In genomic region chr12:72767809-72768208, GRCm38 (mm10) we compare ENCODE assay signal across 27 mouse cellular contexts. TPM values are rescaled to one million over a fixed set of nuclear protein-coding genes. Genes with fewer than 3 reads are reported as not detected.
DNase-seq lines count a peak whose midpoint lies in the region; ATAC-seq and TF ChIP-seq lines count a peak whose summit lies in the region.
"Had no signal": no experiment of that assay in that cellular context is flagged by ENCODE, and none has a peak within 500 bp of the region (broad histone marks: within the 10 kb centered on the region; RNA-seq: fewer than 3 reads in every experiment).

No protein-coding gene starts in this region.

- DNase-seq in liver, embryonic 11.5 days (ENCODE audit: low spot score), result no peak
- DNase-seq in Muller cell, postnatal 12 days (ENCODE audit: inconsistent ontology term), result no peak
- DNase-seq in B cell, adult 2 months, result no peak
- DNase-seq: adrenal gland, postnatal 10 days; adrenal gland, postnatal 36 days; cerebellum, adult 11 months; cerebellum, adult 2 months; cerebellum, adult 9-11 months; cerebellum, postnatal 25 days; gastrocnemius, postnatal 25 days; heart, adult 2 months; heart, postnatal 14 days; heart, postnatal 4 days had no signal

- no peaks in the 10 kb centered on the region for H3K9me3 ChIP-seq in liver, embryonic 16.5 days (replicated peaks; ENCODE audit: control insufficient read depth, low read length)
- no peaks in the 10 kb centered on the region for H3K9me3 ChIP-seq in liver, embryonic 11.5 days (ENCODE audit: control insufficient read depth, low read length)
- H3K9me3 ChIP-seq in intestine, postnatal 0 days (ENCODE audit: control insufficient read depth), result no peaks in the 10 kb centered on the region
- H3K9me3 ChIP-seq: embryonic facial prominence, embryonic 12.5 days; embryonic facial prominence, embryonic 15.5 days; forebrain, embryonic 12.5 days; forebrain, embryonic 15.5 days; heart, embryonic 10.5 days; heart, embryonic 13.5 days had no signal

- no peak overlapping the region for H3K4me2 ChIP-seq in liver, embryonic 16.5 days (ENCODE audit: low read depth, low read length)
- no peak overlapping the region for H3K4me2 ChIP-seq in liver, embryonic 11.5 days
- H3K4me2 ChIP-seq in intestine, postnatal 0 days (replicated peaks; ENCODE audit: low read depth), result peak overlapping the region; percentile 37; the same call in 1 of the 2 replicates
- H3K4me2 ChIP-seq: embryonic facial prominence, embryonic 12.5 days; embryonic facial prominence, embryonic 15.5 days; forebrain, embryonic 12.5 days; forebrain, embryonic 15.5 days; heart, embryonic 13.5 days; hindbrain, embryonic 14.5 days had no signal

- 0 out of 2 replicates have a peak overlapping the region, but pooled peaks have one; percentile 38 for H3K27ac ChIP-seq in liver, embryonic 16.5 days (ENCODE audit: low read length)
- no peak overlapping the region for H3K27ac ChIP-seq in liver, embryonic 11.5 days (ENCODE audit: low read depth, low read length)
- peak overlapping the region; percentile 37; the same call in 1 of the 2 replicates for H3K27ac ChIP-seq in intestine, postnatal 0 days (ENCODE audit: low read depth, low read length)
- H3K27ac ChIP-seq: embryonic facial prominence, embryonic 12.5 days; embryonic facial prominence, embryonic 15.5 days; forebrain, embryonic 12.5 days; forebrain, embryonic 15.5 days; heart, adult 2 months; heart, embryonic 10.5 days; heart, embryonic 13.5 days; hindbrain, embryonic 14.5 days; hindbrain, postnatal 0 days had no signal

- ATAC-seq in liver, embryonic 16.5 days (ENCODE audit: low read depth), result peak; percentile 62; the same call in 1 of the 2 replicates
- ATAC-seq in liver, embryonic 11.5 days (replicated peaks; ENCODE audit: low FRiP score), result no peak
- ATAC-seq in granulocyte monocyte progenitor cell, adult 5-6 weeks (replicated peaks; ENCODE audit: poor library complexity, severe bottlenecking), result 0 out of 2 replicates have a peak, but pooled peaks have one; percentile 23
- peak; percentile 73 for ATAC-seq in intestine, postnatal 0 days
- no peak for ATAC-seq in erythroid progenitor cell, adult 5-6 weeks (replicated peaks; ENCODE audit: low FRiP score, poor library complexity, severe bottlenecking)
- ATAC-seq: activated CD4-positive, CD25-positive, alpha-beta regulatory T cell, adult 4 months; forebrain, embryonic 15.5 days; hindbrain, postnatal 0 days; inflammation-experienced regulatory T-cells, adult 6 months had no signal

- 48% methylated on average over 6 of the region's 6 CpGs for WGBS in liver, embryonic 16.5 days (ENCODE audit: insufficient replicate concordance)
- WGBS in liver, embryonic 11.5 days, result 71% methylated on average over 6 of the region's 6 CpGs
- 52% methylated on average over 6 of the region's 6 CpGs for WGBS in intestine, postnatal 0 days

- H3K36me3 ChIP-seq in liver, embryonic 16.5 days (ENCODE audit: control insufficient read depth, insufficient read depth), result peaks cover 5% of the 10 kb centered on the region; the same call in 1 of the 2 replicates
- H3K36me3 ChIP-seq in liver, embryonic 11.5 days (ENCODE audit: control insufficient read depth, insufficient read depth, low read length), result 0 out of 2 replicates have a peak, but pooled peaks cover 2% of the 10 kb centered on the region
- no peaks in the 10 kb centered on the region for H3K36me3 ChIP-seq in intestine, postnatal 0 days (ENCODE audit: control insufficient read depth, insufficient read depth)

- TF ChIP-seq CTCF in intestine, postnatal 0 days (IDR thresholded peaks at IDR 0.05; ENCODE audit: low read depth), result no peak

- peaks cover 23% of the 10 kb centered on the region for H3K4me1 ChIP-seq in liver, embryonic 16.5 days (ENCODE audit: control insufficient read depth, low read depth, low read length)
- H3K4me1 ChIP-seq in liver, embryonic 11.5 days (replicated peaks; ENCODE audit: control insufficient read depth, insufficient read depth, low read length), result peaks cover 25% of the 10 kb centered on the region
- H3K4me1 ChIP-seq in intestine, postnatal 0 days (replicated peaks; ENCODE audit: control insufficient read depth, insufficient read depth, low read length), result peaks cover 2% of the 10 kb centered on the region; the same call in 1 of the 2 replicates

- no peak overlapping the region for H3K9ac ChIP-seq in liver, embryonic 16.5 days (ENCODE audit: low read depth, low read length)
- H3K9ac ChIP-seq in liver, embryonic 11.5 days (ENCODE audit: low read depth, low read length), result no peak overlapping the region
- no peak overlapping the region for H3K9ac ChIP-seq in intestine, postnatal 0 days (ENCODE audit: low read depth, low read length)
- H3K9ac ChIP-seq: embryonic facial prominence, embryonic 12.5 days; embryonic facial prominence, embryonic 15.5 days; forebrain, embryonic 12.5 days; forebrain, embryonic 15.5 days; heart, embryonic 13.5 days; hindbrain, embryonic 14.5 days had no signal

- no peaks in the 10 kb centered on the region for H3K27me3 ChIP-seq in liver, embryonic 16.5 days (ENCODE audit: control insufficient read depth, insufficient read depth, low read depth, low read length)
- no peaks in the 10 kb centered on the region for H3K27me3 ChIP-seq in liver, embryonic 11.5 days (replicated peaks; ENCODE audit: control insufficient read depth, insufficient read depth, low read length)
- H3K27me3 ChIP-seq in intestine, postnatal 0 days (replicated peaks; ENCODE audit: control insufficient read depth, insufficient read depth, low read length), result no peaks in the 10 kb centered on the region
- H3K27me3 ChIP-seq: embryonic facial prominence, embryonic 12.5 days; embryonic facial prominence, embryonic 15.5 days; forebrain, embryonic 12.5 days; forebrain, embryonic 15.5 days; heart, embryonic 13.5 days had no signal

- H3K4me3 ChIP-seq in liver, embryonic 16.5 days (ENCODE audit: low read depth, low read length), result no peak overlapping the region
- H3K4me3 ChIP-seq in liver, embryonic 11.5 days (ENCODE audit: low read depth, low read length), result no peak overlapping the region
- no peak overlapping the region for H3K4me3 ChIP-seq in intestine, postnatal 0 days (ENCODE audit: low read depth, low read length)
- H3K4me3 ChIP-seq: embryonic facial prominence, embryonic 12.5 days; embryonic facial prominence, embryonic 15.5 days; forebrain, embryonic 12.5 days; forebrain, embryonic 15.5 days; heart, adult 2 months; heart, embryonic 10.5 days; heart, embryonic 13.5 days had no signal

RNA-seq across cellular contexts. Expression of gene Ppm1a, which starts 10.6 kb away (rescaled TPM):
- 11.0 and 12.1 TPM in 2 replicates for polyA plus RNA-seq in liver, embryonic 16.5 days (2015; fragmentation: Nextera tagmentation; extraction: Ambion mirVana)
- polyA plus RNA-seq in liver, embryonic 11.5 days (2014; fragmentation: Nextera tagmentation; extraction: Ambion mirVana), result 46.4 and 48.8 TPM in 2 replicates
- total RNA-seq in granulocyte monocyte progenitor cell, adult 5-6 weeks (2014; fragmentation: Nextera tagmentation), result 52.5 and 63.6 TPM in 2 replicates
- total RNA-seq in granulocyte monocyte progenitor cell, adult 5-6 weeks (2017), result 104 and 111 TPM in 2 replicates
- polyA plus RNA-seq in intestine, postnatal 0 days (2015; fragmentation: Nextera tagmentation; extraction: Ambion mirVana), result 73.1 and 73.8 TPM in 2 replicates
- 35.3 and 39.0 TPM in 2 replicates for total RNA-seq in erythroid progenitor cell, adult 5-6 weeks (2015; ENCODE audit: low replicate concordance)
- total RNA-seq in erythroid progenitor cell, adult 5-6 weeks (2017; ENCODE audit: low replicate concordance), result 59.6 and 85.5 TPM in 2 replicates

Comparison
In these comparisons a context has a peak if more than half of its experiments do, and no peak if none do; other contexts are left out.
1. ATAC-seq: peak in liver, embryonic 16.5 days (single experiment), granulocyte monocyte progenitor cell, adult 5-6 weeks (single experiment) and intestine, postnatal 0 days (single experiment); none in liver, embryonic 11.5 days (single experiment) and erythroid progenitor cell, adult 5-6 weeks (single experiment).